Mouse (Mus musculus) ES-CJ7 (cell line): ENCODE measurements around the gene Adamts3.

Experiments
- DNase-seq: peaks from one replicate; pipeline ENCODE4 v3.0.0; 2011; ENCODE audit warnings: low read depth, low spot score

Adamts3 gene

DNA sequence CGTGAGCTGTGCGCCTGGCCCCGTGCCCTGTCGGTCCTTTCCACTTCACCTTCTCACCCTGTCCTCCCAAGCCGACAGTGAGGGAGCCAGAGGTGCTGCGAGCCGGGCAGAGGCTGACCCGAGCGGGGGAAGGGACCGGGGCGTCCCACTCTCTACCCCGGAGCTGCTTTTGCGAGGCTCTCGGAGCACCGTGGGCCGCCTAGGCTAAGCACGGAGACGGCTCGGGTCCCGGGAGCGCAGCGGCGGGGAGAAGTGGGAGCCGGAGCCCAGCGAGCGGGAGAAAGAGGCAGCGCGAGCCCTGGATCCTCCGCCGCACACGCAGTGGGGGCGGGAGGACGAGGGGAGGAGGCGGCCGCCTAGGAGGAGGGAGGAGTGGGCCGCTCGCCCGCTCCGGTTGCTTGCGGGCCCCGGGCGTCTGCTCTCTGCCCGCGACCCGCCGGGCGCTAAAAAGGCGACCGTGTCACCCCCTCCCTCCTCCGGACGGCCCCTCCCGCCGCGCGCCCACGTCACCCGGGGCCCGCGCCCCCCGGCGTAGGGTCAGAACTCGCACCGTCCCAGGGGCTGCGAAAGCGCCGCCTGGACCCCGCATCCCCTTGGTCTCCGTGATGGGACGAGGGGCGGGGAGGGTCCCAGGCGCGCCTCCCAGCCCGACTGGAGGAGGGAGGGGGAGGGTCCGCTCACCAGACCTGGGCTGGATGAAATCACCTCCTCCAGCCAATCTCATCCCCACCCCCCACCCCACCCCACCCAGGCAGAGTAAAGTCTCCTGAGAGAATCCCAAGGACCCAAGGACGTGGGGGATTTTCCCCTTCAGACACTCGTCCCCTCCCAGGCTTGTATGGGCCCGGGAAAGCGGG lies at the start of gene Adamts3:
Adamts3 (minus strand) TSS at position 284 of the 857 bp plus-strand sequence.
- DNase-seq, result peak; percentile 19

GRCm38 (mm10) chr5:89931511-89931910 lies 48.4 kb upstream of the Adamts3 start:
- DNase-seq, result no peak

- no peak for DNase-seq
Measured at GRCm38 (mm10) chr5:89912359-89912758, 29.2 kb upstream of the Adamts3 start.

DNA sequence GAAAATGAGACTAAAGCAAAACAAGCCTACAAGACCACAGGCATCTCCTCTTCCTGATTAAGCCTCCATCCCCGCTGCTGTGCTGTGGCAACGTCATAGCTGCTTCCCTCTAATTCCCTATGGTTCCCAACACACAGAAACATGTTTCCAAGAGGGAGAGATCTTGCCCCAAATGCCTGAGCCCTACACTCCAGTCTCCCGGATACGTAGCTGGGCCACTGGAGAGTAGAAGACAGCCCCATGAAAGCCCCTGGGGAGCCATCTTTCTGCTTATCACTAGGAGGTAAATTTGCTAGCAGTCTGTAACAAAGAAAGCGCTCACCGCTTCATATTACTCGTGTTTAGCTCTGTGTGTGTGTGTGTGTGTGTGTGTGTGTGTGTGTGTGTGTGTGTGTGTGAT lies 28.8 kb upstream of the Adamts3 start:
- no peak for DNase-seq

- DNase-seq, result no peak
Measured at GRCm38 (mm10) chr5:89911508-89911907, 28.4 kb upstream of the Adamts3 start.

GRCm38 (mm10) chr5:89906884-89907431 lies 23.8 kb upstream of the Adamts3 start:
- no peak for DNase-seq

DNA sequence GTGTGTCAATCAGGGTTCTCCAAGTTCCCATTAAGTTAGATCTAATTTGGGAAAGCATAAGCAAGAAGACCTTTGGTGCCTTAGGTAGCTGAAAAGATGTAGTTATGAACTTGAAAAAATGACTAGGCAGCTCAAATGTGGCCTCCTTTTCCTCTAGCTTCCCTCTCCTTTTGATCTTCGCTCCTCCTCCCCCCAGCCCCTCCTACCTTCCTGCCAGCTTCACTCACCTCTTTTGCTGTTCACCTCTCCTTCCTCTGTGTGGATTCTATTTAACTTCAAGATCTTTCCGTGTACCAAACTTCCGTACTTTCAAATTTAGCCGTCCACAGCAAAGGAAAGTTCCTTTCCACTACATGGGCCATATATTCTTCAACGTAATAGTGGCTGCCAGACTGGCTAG lies 17.9 kb upstream of the Adamts3 start:
- no peak for DNase-seq

- DNase-seq, result no peak
Measured at GRCm38 (mm10) chr5:89897495-89897894, 14.4 kb upstream of the Adamts3 start.

DNA sequence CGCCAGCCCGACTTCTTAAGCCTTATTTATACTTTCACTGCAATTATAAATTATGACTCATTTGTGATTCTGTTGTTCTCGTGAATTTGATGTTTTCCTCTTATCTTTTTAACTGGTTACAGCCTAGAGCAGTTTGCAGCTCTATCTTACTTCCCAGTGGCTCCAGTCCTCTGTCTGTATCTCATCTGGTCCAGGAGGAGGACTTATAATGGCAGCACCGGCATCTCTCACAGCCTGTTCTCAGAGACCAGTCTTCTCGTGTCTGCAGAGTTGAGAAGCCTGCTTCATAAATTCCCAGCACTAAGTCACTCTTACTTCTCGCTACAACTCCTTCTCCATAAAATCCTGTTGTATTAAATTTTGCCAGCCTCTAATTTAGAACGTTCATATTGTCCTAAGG lies 12.4 kb upstream of the Adamts3 start:
- DNase-seq, result no peak

DNA sequence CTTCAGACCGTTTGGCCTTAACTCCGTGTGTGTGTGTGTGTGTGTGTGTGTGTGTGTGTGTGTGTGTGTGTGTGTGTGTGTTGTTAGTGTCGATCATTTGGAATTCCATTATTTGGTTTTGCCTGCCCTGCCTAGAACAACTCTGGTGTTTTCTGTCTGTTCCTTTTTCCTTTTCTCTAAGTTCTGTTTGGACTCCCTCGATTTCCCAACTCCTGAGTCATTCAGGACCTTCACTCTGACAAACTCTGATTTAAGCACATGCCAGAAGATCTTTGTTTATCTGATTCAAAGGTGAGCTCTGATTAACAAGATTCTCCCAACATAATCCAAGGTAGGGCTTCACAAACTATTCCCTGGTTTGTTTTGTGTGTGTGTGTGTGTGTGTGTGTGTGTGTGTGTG lies 1.9 kb upstream of the Adamts3 start:
- no peak for DNase-seq

DNA sequence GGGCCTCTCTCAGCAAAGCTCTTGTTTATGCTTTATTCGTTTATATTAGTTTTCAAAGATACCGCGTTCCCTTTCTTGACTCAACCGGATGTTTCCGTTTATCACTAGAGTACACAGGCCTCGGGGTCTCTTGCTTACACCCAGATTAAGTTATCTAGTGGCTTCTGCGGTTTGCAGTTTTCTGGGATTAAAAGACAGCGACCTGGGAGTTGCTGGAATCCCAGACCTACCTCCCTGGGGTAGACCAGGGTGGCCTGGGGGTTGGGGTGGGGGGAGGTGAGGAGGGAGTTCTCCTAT lies 722 bp upstream of the Adamts3 start:
- no peak for DNase-seq

- peak; percentile 70 for DNase-seq
Measured at GRCm38 (mm10) chr5:89882091-89882734, 921 bp downstream of the Adamts3 start.

DNA sequence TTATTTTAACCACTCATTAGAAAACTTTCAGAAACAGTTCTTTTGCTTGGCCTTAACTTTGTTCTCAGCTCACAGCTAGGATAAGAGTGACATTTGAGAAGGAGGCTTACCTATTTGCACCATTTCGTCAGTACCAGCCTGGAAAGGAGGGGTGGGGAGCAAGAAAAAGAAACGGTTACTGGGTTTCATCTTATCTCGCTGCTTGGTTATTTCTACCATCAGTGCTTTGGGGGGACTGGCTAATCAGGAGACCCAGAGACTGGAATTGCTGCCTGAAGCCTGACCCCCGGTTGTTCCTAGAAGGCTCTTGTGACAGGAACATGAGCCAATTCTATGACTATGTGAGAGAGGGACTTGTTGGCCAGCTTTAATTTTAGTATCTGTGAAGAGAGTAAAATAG lies 1.7 kb downstream of the Adamts3 start:
- DNase-seq, result no peak

DNA sequence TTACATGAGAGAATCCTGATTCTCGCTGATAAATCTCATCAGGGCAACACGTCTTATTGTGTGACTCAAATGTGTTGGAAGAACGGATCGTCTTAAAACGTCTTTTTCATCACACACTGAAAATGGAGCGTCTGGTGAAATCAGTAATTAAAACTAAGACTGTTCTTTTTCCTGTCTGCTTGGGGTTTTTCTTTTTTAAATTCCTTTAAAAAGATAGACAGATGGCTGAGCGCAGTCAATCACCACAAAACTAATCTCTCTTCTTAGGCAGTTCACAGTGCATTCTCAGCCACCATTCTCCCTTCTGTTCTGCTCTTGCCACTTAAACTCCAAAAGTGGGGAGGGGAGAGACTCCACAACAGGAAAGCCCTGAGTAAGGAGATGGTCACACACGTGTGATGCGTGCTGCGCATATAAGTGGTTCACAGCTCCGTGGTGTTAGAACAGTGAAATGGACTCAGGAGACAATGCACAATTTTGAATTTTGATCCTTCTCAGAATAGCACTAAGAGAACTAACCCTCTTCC lies 4.2 kb downstream of the Adamts3 start:
- DNase-seq, result no peak

DNA sequence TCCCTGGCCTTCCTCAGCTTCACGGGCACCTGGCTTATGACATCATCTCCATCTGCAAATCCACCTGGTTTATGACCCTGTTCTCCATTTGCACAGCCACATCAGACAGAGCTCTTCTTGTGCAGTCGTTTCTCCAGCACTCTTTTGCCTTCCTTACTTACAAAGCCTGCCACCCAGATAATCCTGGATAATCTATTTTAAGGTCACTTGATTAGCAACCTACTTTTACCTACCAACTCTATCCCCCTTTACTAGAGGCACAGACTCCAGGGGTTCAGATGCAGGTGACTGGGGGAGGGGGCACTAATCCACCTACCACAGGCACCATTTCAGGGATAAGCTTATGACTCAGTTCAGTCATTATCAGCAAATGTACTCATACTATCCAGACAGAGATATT lies 10.5 kb downstream of the Adamts3 start:
- DNase-seq, result no peak

DNA sequence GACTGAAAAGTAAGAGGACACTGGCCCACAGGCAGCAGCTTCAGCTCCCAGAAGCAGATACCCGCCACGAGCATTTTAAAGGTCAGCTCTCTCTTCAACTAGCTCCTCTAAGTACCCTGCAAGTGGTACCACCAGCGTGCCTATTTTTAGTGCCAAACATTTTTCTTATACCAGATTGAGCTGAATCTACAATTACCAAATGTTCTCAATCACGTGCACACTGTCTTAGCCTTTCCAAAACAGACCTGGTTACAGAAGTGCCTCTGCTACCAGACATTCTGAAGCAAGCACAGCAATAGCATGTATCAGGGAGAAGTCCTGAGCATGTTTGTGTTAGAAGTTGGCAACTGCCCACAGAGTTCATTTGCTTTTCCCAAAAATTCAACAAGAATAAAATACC lies 23.5 kb downstream of the Adamts3 start:
- DNase-seq, result no peak

DNA sequence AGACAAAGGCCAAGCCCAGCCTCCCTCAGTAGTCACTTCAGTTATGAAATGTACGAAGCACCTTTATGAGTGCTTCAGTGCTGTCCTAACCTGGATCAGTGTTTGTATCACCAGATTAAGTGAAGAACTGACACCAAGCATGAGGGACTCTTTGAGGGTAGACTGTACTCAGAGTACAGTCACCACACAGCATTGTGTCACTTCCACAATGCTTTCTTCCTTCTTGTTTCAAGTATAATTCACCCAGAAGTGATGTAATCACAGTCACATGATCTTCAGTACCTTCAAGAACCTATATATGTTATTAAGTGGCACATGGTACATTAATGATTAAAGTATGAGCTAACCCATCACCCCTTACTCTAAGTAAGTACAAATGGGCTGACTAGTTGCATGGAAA lies 24.3 kb downstream of the Adamts3 start:
- DNase-seq, result no peak

GRCm38 (mm10) chr5:89846551-89846950 lies 36.6 kb downstream of the Adamts3 start:
- DNase-seq, result no peak

DNA sequence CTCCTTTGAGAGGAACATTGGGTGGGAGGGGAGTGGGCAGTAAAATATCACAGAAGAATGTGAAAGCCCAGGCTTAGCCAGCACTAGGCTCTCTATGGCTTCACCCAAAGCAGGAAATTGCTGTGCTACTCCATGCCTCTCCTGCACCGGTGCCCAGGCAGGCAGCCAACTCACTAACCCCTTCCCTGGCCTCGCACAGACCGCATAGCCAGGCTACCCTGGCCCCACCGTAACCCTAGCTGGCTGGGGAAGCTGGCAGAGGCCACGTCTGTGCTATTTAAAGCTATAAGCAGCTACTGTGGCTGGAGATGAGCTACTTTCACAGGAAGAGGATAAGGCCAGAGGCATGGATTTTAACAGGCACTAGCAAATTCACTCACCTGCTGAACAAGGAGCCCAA lies 38.8 kb downstream of the Adamts3 start:
- DNase-seq, result no peak

- no peak for DNase-seq
Measured at GRCm38 (mm10) chr5:89843478-89843877, 39.7 kb downstream of the Adamts3 start.

GRCm38 (mm10) chr5:89839627-89840026 lies 43.5 kb downstream of the Adamts3 start:
- DNase-seq, result peak; percentile 12

- DNase-seq, result no peak
Measured at GRCm38 (mm10) chr5:89821175-89821574, 62.0 kb downstream of the Adamts3 start.

GRCm38 (mm10) chr5:89819531-89819930 lies 63.6 kb downstream of the Adamts3 start:
- DNase-seq, result no peak
